Mouse (Mus musculus): ENCODE data around the gene Myo7a. TPM values are rescaled to one million over a fixed set of nuclear protein-coding genes. Genes with fewer than 3 reads are reported as not detected.
A peak's percentile ranks its signal among the peaks of the same experiment; 100 is the strongest.

Gene Myo7a
- polyA plus RNA-seq, 1 experiment from 2014 or later, result 2.8 TPM

DNA sequence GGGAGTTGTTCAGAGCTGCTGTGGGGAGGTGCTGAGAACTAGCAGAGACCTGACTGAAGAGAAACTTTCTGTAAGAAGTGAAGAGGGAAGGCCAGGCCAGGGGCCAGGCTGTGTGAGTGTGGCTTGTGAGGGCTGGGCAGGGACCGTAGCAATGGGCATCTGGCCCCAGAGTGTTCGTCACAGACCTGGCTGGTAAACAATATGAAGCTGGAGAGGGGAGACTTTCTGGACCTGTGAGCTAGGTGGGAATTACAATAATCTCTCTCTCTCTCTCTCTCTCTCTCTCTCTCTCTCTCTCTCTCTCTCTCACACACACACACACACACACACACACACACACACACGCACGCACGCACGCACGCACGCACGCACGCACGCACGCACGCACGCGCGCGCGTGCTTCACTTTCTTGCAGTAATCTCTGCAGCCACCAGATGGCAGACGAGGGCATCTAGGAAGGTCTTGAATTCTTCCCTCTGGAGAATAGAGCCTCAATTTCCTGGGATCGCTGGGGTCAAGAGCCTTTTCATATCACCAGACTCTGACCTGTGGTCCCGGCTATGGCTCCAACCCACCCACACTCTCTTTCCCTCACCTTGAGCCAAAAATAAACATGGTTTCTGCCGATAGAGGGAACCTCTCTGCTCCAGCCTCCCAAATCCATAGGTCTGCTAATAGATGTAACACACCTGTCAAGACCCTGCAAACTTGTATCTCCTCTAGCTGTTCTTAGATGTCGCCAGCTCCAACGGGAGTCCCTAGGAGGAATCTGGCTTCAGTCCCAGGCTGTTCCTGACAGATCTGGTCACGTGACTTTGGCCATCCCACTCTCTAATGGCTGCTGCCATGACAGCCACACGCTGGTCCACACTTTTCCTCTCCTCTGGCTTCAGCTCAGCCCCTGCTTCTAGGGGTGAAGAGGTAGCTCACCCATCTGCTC lies 16.1 kb downstream of the Myo7a start:
- peak; percentile 83 for DNase-seq (ENCODE audit: low spot score)

DNA sequence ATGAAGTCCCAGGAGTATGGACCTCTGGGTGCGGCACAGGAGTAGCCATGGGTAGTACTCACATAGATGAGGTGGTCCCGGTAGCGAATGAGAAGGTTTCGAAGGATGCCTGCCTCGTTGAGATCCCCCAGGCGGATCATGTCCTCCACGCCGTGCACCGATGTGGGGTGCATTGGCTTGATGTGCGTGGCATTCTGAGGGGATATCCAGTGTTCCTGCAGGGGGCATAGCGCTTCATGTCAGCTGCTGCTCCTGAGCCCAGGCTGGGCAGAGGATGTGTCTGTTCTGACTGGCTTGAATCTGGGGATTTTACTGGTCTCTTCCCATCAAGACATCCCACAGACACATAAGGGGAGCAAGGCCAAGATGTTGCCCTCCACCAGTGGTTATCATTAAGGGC lies 16.8 kb downstream of the Myo7a start:
- no peak for DNase-seq (ENCODE audit: low spot score)

DNA sequence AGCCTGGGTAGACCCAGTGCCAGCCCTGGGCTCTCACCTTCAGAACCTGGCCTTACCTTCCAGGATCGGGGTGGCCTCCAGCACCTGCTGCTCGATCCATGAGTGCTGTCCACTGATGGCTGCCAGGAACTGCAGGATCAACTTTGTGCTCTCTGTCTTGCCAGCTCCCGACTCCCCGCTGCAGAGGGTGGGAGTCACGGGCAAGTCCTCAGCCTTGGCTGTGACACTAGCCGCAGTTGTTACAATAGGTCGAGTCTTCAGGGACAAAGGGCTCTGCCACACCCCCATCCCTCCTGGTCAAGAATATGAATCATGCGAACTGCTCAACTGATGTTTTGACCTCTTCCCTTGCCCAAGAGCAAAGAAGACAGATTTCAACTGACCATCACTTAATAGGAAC lies 21.8 kb downstream of the Myo7a start:
- DNase-seq (ENCODE audit: low spot score), result no peak

DNA sequence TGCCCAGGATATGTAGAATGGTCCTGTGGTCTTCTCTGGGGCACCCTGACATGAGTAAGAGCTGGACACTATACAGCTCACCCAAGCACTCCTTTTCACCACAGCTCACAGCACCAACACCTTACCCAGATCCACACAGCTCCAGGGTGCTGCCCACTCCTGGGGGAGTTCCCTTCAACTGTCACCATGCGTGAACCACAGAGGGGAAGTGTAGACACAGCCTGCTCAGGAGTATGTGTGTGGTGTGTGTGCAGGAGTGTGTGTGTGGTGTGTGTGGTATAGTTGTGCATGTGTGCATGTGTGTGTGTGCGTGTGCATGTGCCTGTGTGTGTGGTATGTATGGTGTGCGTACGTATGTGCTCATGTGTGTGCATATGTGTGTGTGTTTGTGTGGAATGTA lies 23.5 kb downstream of the Myo7a start:
- no peak for DNase-seq (ENCODE audit: low spot score)

DNA sequence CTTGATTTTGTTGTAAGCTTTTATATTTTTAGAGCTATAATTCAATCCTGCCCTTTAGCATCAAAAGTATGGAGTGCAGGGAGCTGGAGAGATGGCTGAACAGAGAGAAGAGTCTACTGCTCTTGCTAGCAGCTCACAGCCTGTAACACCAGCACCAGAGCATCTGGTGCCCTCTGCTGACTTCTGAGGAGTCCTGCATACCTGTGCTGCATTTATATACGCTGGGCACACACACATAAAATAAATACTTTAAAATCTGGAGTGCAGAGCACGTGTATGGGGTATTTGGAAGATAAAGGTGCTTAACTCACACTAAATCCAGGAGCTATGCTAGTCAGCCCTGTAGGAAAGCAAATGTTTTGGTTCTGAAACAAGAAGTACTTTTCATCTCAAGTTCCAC lies 33.0 kb downstream of the Myo7a start:
- DNase-seq (ENCODE audit: low spot score), result peak; percentile 38

DNA sequence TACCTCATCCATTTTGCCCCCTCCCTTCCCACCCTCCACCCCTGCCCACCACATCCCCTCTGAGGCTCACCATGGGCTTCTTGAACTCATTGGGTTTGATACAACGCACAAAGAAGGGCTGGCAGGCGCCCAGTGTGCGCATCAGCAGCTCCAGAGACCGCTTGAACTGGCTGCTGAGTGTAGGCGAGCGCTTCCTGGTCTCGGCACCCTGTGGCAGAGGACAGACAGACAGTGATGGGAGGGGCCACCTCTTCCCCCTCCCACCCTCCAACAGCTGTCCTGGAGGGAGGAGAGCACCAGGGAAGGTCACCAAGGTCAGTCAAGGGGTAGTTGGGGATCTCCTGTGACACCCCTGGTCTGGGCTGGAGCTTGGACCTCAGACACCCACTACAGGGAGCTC lies 34.0 kb downstream of the Myo7a start:
- DNase-seq (ENCODE audit: low spot score), result peak; percentile 12

DNA sequence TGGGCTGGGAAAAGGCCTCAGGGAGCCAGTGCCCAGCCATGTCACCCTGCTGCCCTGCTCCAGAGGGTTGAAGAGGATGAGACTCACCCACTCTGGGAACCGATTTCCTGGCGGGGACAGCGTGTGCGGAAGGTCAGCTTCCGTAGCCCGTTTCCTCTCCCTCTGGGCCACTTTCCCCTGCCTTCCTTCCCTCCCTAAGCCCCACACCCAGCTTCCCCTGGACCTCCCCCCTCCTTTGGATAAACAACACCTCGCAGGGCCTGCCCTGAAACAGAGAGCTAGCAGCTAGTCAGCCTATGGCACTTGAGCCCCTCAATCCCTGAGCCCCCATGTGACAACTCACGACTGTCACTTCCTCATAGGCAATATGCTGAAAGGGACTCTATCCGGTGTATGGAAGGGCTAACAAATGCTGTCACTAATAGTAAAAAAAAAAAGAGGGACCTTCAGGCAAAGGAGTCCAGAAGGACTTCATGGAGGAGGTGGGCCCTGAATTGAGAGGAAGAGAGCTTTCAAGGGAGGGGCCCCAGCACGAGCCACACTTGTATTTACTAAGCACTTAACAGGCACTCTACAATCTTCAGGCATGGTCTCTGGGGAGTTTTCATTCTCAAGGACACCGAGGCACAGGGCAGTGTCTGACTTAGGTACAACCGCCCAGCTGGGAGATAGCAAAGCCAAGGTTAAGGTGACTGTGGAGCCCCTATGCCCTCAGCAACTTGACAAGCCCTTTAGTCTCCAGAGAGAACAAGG lies 34.6 kb downstream of the Myo7a start:
- DNase-seq (ENCODE audit: low spot score), result no peak

DNA sequence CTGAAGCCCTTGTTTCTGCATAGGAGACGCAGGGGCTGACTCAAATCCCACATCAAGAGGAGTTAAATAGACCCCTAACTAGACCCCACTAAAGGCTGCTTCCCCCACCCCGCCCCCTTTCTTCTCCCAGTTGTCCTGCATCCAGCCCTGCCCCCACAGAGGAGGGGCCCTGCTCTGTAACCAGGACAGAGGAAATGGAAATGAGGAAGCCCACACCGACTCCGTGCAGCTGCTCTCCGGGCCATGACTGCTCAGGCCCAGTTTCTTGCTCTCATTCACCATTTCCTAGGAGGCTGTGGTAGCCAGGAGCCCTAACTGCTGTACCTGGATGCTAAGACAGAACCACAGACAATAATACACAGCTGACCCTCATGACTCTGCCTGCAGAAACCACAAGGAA lies 36.9 kb downstream of the Myo7a start:
- DNase-seq (ENCODE audit: low spot score), result no peak

DNA sequence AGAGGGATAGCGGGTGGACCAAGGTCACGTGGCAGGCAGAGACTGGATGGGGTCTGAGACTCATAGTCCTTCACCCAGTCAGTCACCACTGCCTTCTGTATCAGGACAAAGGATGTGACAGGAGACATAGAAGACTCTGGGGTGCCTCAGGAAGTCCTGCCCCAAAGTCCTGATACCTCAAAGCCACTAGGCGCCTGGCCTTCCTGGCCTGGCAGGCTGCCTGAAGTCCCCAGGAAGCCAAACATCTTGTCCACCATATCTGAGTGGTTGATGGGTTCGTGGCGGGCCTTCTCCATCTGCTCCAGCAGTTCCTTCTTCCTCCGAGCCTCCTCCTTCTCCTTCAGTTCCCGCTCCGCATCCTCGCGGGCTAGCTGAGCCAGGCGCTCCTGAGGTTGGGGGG lies 41.9 kb downstream of the Myo7a start:
- no peak for DNase-seq (ENCODE audit: low spot score)

DNA sequence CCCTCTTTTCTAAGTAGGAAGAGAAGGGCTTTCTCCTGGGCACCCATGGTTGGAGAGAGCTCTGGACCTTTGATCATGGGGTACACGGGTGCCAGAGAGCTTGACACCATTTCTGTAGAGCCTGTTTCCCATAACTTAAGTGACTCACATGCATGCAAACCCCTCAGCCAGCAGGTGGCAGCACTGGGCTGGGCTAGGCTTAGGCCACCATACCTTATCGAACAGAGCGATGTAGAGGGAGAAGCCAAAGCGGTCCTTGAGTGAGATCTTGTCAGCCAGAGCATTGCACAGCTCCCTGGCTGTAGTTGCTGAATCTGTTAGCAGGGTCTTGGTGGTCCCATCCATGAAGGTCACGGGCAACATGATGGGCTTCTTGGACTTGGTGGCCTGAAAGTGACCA lies 47.7 kb downstream of the Myo7a start:
- DNase-seq (ENCODE audit: low spot score), result peak; percentile 87

DNA sequence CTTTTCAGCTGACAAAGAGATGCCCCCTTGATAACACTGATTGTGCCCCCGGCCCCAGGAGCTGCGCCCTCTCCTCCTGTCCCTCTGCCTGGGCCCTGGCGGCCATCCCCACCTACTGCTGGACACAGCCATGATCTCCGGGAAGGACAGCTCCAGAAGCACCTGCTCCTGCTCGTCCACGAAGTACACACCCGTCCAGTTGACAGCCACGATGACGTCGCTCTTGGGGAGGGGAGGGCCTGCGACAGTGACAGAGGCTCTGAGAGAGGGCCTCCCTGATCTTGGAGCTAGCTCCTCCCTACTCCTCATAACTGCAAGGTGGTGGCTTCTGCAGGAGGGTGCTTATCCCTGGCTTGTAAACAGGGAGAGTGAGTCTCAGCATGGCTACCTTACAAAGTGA lies 53.1 kb downstream of the Myo7a start:
- DNase-seq (ENCODE audit: low spot score), result no peak

DNA sequence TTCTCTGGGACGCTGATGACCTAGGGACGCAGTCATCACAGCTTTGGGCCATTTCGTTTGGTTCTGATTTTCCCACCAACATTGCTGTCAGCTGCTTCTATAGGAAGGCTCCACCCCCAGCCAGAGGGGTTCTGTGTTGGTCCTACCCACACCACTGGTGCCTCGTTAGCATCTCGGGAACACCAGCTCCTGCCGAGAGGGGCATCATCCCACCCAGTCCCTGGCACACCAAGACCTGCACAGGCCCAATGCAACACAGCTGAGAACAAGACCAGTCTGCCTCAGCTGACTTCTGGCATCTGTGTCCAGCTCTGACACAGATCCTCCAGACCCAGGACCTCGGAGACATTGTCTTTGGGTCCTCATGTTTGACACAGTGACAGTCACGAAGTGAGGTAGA lies 64.4 kb downstream of the Myo7a start:
- DNase-seq (ENCODE audit: low spot score), result no peak

DNA sequence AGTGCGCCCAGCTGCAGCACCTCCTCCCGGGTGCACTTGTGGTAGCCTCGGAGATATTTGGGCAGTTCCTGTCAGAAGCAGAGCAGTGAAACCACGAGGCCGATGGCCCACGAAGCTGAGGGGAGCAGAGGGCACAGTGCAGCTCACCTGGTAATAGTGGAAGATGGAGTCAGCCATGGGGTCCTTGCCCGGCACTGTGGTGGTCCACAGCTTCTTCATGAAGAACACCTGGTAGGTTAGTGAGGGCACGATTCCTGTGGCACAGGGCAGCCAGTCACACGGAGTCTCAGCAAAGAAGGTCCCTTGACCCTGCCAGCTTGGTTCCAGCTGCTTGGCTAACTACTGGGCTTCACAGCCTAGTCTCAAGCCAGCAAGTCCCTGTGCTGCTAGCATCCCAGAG lies 64.9 kb downstream of the Myo7a start:
- no peak for DNase-seq (ENCODE audit: low spot score)

DNA sequence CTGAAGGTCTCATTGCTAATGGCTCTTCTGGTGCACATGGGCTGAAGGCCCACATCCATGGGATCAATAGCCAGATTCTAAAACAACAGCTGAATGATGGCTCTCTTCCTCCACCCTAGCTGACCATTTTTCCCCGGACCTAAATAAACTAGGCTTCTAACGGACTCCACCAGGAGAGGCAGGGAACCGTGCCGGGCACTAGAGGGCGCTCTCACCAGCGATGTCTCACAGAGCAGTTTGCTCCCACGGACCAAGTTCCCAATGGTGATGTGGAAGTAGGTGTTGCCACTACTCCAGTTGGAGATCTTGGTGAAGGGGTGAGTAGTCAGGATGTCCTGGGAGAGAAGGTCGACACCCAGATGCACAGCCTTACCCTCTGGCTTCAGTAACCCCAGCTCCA lies 67.3 kb downstream of the Myo7a start:
- DNase-seq (ENCODE audit: low spot score), result peak; percentile 59

DNA sequence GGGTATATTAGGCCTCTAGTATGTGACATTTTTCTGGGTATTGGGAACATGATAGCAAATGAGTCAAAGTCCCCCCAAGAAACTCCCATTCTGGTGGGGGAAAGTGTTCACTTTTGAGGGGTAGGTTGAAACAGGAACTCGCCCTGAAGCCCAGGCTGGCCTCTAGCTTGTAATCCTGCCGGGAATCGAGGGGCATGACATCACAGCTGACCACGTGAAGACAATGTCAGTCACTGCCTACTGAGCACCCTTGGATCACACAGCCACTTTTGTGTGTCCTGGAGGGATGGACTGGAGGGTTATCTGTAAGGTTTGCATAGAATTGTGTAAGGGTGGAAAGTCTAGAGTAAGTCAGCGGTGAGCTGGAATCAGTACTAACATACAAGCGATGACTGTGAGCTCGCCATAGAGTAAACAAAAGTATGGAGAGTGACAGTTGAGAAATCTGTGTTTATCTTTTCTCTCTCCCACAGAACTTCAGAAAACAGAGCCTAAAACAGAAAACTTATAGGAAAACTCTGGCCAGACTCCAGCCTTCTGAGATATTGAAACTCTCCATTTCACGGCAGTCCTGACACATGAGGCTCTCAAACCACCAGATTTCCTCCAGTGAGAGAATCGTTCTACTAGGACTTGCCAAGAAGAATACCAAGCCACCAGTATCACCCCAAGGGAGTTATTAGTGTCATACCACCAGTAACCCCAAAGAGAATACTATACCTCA lies 71.1 kb downstream of the Myo7a start:
- DNase-seq (ENCODE audit: low spot score), result no peak

DNA sequence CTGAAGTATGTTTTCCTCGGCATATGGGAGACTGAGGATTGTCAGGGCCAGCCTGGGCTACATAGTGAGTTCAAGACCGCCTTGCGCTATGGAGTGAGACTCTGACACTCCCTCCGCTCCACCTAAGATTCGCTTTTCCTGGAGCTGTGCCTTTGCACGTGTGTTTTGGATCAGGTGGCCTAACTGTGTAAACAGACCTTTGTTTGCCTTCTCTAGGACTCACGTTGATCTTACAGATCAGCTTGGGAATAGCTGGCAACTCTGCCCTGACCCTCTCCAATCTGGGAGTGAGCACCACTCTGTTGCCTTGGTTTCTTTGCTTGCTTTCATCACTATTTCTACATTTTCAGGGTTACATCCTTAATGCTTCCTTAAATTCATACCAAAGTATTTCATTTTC lies 116.7 kb downstream of the Myo7a start:
- no peak for DNase-seq (ENCODE audit: low spot score)

Other genes with a start within 250 kb of the Myo7a start
- gene Gdpd4, start 199.6 kb downstream of the Myo7a start, polyA plus RNA-seq (2015; fragmentation: Nextera tagmentation; extraction: Ambion mirVana), result not detected in 2 replicates
- 0.55 and 0.70 TPM in 2 replicates for gene Omp, start 26.0 kb upstream of the Myo7a start, polyA plus RNA-seq (2015; fragmentation: Nextera tagmentation; extraction: Ambion mirVana)
- gene Capn5, start 58.8 kb upstream of the Myo7a start, polyA plus RNA-seq (2015; fragmentation: Nextera tagmentation; extraction: Ambion mirVana), result 8.4 and 11.1 TPM in 2 replicates
- gene B3gnt6, start 80.0 kb upstream of the Myo7a start, polyA plus RNA-seq (2015; fragmentation: Nextera tagmentation; extraction: Ambion mirVana), result 0.22 and 0.24 TPM in 2 replicates
- 19.5 and 20.0 TPM in 2 replicates for gene Acer3, start 201.7 kb upstream of the Myo7a start, polyA plus RNA-seq (2015; fragmentation: Nextera tagmentation; extraction: Ambion mirVana)
- 3.3 and 4.1 TPM in 2 replicates for gene Tsku, start 241.8 kb upstream of the Myo7a start, polyA plus RNA-seq (2015; fragmentation: Nextera tagmentation; extraction: Ambion mirVana)